11 mouse cellular contexts compared by ENCODE assay signal in the genomic region with DNA sequence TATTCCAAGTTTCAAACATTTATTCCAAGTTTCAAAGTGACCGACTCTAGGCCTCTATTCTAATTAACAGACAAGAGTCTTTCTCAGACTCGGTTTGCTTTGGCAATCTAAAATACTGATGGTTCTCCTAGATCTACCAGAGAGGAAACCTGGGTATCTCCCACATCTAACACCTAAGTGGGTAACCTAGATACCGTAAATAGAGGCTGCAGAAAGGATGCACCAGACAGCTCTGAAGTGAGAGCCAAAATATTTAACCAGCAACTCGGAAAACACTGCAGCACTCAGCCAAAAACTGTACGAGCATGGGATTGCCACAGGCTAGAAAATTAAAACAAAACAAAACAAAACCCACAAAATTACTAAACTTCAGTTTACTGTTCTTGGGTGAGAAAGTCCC.
"Had no signal": no experiment of that assay in that cellular context is flagged by ENCODE, and none has a peak within 500 bp of the region (broad histone marks: within the 10 kb centered on the region; RNA-seq: fewer than 3 reads in every experiment).

No protein-coding gene starts in this region.

- H3K27ac ChIP-seq: left cerebral cortex, adult 2 months; limb, embryonic 15.5 days; liver, embryonic 13.5 days; midbrain, embryonic 13.5 days; neural tube, embryonic 13.5 days had no signal

- H3K4me3 ChIP-seq: left cerebral cortex, adult 2 months; limb, embryonic 15.5 days; liver, embryonic 13.5 days; midbrain, embryonic 13.5 days; myocyte; neural tube, embryonic 13.5 days had no signal

- DNase-seq: kidney, adult 2 months; kidney, postnatal 25 days; liver, embryonic 13.5 days; lung, adult 18-20 months; right cerebral cortex, postnatal 25 days; thymus, postnatal 14 days had no signal

- ATAC-seq: midbrain, embryonic 13.5 days had no signal

- H3K4me2 ChIP-seq: limb, embryonic 15.5 days; liver, embryonic 13.5 days; midbrain, embryonic 13.5 days; neural tube, embryonic 13.5 days had no signal

- H3K9me3 ChIP-seq: limb, embryonic 15.5 days; liver, embryonic 13.5 days; midbrain, embryonic 13.5 days; neural tube, embryonic 13.5 days had no signal

- H3K9ac ChIP-seq: limb, embryonic 15.5 days; liver, embryonic 13.5 days; midbrain, embryonic 13.5 days; neural tube, embryonic 13.5 days had no signal

- H3K36me3 ChIP-seq: limb, embryonic 15.5 days; liver, embryonic 13.5 days; midbrain, embryonic 13.5 days; neural tube, embryonic 13.5 days had no signal

- H3K27me3 ChIP-seq: limb, embryonic 15.5 days; liver, embryonic 13.5 days; midbrain, embryonic 13.5 days; neural tube, embryonic 13.5 days had no signal
